Mouse (Mus musculus): ENCODE measurements at regions not wholly inside any gene's neighbourhood (a gene's known extent, or its start where the extent isn't known, plus 50 kb on each side); places are given as distances from the start of the nearest gene placed in this dataset.

GRCm38 (mm10) chr1:122273579-122273978 lies 705.8 kb upstream of the Ddx18 start:
- no peak for DNase-seq (ENCODE audit: low read depth, low spot score)

GRCm38 (mm10) chr1:122243031-122243430 lies 675.2 kb upstream of the Ddx18 start:
- DNase-seq (ENCODE audit: low read depth, low spot score) = no peak

- no peak for DNase-seq (ENCODE audit: low read depth, low spot score)
Observed at GRCm38 (mm10) chr1:122241511-122241910, 673.7 kb upstream of the Ddx18 start.

GRCm38 (mm10) chr1:122230442-122230841 lies 662.7 kb upstream of the Ddx18 start:
- DNase-seq (ENCODE audit: low read depth, low spot score) = no peak

DNA sequence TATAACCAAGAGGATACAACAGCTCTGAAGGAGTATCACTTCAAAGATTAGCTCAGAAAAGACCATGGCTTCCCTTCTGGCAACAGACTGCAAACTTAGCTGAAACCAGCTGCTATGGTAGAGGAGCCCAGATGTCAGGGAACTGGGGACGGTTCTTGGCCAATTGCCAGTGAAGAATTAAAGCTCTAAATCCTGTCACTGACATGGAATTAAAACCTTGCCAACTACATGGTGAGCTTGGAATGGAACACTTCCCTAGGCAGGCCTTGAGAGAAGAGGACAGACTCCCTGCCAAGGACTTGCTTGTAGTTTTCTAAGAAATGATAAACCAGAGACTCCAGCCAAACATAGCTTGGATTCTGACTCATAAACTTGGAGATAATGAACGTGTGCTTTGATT lies 644.7 kb upstream of the Ddx18 start:
- DNase-seq (ENCODE audit: low read depth, low spot score) = no peak

GRCm38 (mm10) chr1:122208619-122209018 lies 640.8 kb upstream of the Ddx18 start:
- no peak for DNase-seq (ENCODE audit: low read depth, low spot score)

GRCm38 (mm10) chr1:122169547-122169946 lies 601.8 kb upstream of the Ddx18 start:
- peak; percentile 18 for DNase-seq (ENCODE audit: low read depth, low spot score)

DNA sequence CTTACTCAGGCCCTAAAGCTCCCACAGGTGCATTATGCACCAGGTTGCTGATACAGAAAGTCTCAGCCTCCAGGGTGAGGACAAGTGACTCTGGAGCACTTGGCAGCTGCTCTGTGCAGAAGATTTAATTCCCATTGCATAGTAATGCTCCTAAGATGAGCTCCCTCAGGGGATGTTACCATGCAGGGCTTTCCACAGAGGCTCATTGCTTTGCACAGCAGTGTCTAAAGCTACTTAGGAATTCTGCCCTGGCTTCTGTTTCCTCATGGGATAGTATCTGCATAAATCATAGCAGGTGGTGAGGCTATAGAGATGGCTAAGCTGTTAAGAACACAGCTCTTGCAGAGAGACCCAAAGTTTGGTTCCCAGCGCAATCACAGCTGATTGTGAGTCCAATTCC lies 594.0 kb upstream of the Ddx18 start:
- no peak for DNase-seq (ENCODE audit: low read depth, low spot score)

GRCm38 (mm10) chr1:122141362-122141761 lies 573.6 kb upstream of the Ddx18 start:
- no peak for DNase-seq (ENCODE audit: low read depth, low spot score)

- no peak for DNase-seq (ENCODE audit: low read depth, low spot score)
Observed at GRCm38 (mm10) chr1:122123954-122124353, 556.2 kb upstream of the Ddx18 start.

DNA sequence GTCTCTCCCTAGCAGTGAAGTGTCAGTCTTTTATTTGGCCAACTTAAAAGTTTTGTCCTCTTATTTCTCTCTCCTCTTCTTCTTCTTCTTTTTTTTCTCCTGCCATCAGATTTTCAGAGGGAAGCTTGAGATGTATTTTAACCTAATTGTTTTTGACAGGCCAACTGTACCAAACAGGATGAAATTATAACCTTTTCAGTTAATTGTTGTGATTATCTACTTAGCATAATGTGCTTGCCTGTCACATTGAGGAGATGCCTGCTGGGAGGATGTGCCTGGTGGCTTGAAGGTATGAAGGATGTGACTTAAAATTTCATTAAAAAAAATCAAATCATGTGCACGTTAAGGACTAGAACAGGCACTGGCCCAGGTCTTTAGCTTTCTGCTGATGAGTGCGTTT lies 527.9 kb upstream of the Ddx18 start:
- DNase-seq (ENCODE audit: low read depth, low spot score) = no peak

DNA sequence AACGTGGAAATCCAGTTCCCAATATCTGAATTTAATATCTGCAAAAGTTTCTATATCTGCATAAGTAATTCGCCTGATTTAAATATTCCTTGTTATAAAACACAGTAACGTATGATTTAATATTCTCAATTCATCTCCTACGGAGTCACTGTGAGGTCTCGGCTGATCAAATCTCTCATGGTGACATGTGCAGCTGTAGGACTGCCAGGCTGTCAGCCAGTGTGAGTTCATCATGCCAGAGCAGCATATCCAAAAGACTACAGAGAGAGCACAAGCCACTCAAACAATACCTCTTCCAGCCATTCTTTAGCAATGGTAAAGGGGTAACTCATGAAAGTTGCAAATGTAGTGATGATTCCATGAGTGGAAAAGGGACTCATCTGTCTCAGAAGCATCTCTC lies 514.7 kb upstream of the Ddx18 start:
- no peak for DNase-seq (ENCODE audit: low read depth, low spot score)

- DNase-seq (ENCODE audit: low read depth, low spot score) = no peak
Observed at GRCm38 (mm10) chr1:122076085-122076484, 508.3 kb upstream of the Ddx18 start.

DNA sequence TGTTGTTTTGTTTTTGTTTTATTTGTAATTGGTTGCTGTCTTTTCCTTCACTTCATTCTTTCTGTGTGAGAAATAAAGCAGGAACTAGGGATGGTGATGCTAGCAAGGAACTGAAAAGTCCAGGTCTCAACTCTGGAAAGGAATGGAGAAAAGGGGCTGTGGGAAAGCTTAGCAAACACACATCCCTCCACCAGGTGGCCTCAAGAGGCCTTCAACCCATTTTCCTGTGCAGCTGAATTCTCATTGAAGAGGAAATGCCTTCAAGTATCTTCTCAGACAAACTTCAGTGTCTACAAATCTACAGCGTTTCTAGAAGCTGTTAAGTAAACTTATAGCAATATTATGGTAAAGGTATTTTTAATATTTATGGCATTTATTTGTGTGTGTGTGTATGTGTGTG lies 487.4 kb upstream of the Ddx18 start:
- peak; percentile 11 for DNase-seq (ENCODE audit: low read depth, low spot score)

GRCm38 (mm10) chr1:122048112-122048725 lies 480.4 kb upstream of the Ddx18 start:
- no peak for DNase-seq (ENCODE audit: low read depth, low spot score)

DNA sequence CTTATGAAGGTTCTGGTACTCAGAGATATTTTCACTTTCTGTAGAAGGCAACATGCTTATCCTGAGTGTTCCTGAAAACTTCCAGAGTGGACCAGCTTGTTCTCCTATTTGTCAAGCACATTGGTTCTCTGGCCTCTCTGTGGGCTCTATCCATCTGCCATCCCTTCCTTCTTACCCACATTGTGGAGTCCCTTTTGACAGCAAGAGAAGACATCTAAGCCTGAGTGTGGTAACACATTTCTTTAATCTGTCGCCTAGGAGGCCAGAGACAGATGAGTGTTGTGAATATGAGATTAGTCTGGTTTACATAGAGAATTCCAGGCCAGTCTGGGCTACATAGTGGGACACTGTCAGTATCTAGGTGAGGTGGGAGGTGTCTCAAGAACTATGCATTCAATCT lies 476.1 kb upstream of the Ddx18 start:
- no peak for DNase-seq (ENCODE audit: low read depth, low spot score)

GRCm38 (mm10) chr1:122043114-122043513 lies 475.3 kb upstream of the Ddx18 start:
- DNase-seq (ENCODE audit: low read depth, low spot score) = no peak

DNA sequence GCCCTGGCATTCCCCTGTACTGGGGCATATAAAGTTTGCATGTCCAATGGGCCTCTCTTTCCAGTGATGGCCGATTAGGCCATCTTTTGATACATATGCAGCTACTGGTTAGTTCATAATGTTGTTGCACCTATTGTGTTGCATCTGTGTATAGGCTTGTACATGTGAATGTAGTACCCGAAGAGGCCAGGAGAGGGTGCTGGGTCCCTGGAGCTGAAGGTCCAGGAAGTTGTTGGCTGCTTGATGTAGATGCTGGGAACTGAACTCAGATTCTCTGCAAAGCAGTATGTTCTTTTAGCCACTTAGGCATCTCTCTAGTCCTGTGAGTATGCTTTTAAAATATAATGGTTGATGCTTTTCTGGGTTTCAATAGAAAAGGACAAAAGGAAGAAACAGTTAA lies 440.0 kb upstream of the Ddx18 start:
- DNase-seq (ENCODE audit: low read depth, low spot score) = peak; percentile 52

DNA sequence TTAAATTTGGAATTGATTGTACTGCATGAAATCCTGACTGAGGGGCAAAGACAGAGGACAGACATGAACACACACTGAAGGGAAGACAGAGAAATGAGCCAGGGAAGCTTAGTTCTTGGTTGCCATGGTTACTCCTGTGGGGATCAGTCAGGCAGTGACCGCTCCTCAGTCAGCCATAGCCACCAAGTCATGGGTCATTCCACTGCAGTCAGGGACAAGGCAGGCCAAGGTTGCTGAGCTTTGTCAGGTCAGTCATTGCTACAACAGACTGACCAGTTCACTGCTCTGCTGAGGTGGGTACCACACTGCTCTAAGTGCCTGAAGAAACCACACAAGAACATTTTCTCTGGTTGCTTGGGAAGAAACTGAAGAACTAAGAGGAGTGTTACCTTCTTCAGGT lies 428.7 kb upstream of the Ddx18 start:
- DNase-seq (ENCODE audit: low read depth, low spot score) = no peak

DNA sequence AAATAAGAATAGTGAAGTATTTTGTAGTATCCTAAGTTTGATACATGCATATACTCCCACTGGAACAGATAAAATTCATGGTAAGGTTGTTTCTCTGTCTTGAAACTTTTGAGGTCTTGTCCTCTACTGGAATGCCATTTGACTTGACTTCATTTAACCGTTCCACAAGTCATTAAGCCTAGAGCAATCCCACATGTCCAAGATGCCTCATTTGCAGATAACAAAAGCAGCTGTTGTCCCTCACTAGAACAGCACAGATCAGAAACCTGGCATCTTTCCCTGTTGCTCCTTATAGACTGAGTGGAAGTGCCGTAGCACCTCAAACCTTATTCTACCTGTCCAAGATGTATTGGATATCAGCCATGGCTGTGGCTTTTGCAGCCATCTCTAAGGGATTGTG lies 422.9 kb upstream of the Ddx18 start:
- DNase-seq (ENCODE audit: low read depth, low spot score) = no peak

GRCm38 (mm10) chr1:121958942-121959341 lies 391.2 kb upstream of the Ddx18 start:
- no peak for DNase-seq (ENCODE audit: low read depth, low spot score)

- no peak for DNase-seq (ENCODE audit: low read depth, low spot score)
Observed at GRCm38 (mm10) chr1:121935911-121936310, 368.1 kb upstream of the Ddx18 start.
